Mouse (Mus musculus) E14TG2a.4 (cell line): ENCODE measurements around the gene Gen1.

Experiments used
- H3K27me3 ChIP-seq: 2 replicates; pipeline ENCODE4 v1.6.1; 2014; ENCODE audit warnings: low read length, control low read depth; ENCODE audit not compliant: insufficient read depth
- H3K36me3 ChIP-seq: 2 replicates; pipeline ENCODE4 v1.6.1; 2014; ENCODE audit warnings: low read length, control low read depth; ENCODE audit not compliant: insufficient read depth
- H3K4me1 ChIP-seq: replicated peaks from 2 replicates; pipeline ENCODE4 v1.6.1; 2014; ENCODE audit warnings: low read depth, low read length, control low read depth
- H3K4me3 ChIP-seq: replicated peaks from 2 replicates; pipeline ENCODE4 v1.5.1; 2014; ENCODE audit warnings: mild to moderate bottlenecking, low read length
- H3K9me3 ChIP-seq: 2 replicates; pipeline ENCODE4 v1.6.1; 2014; ENCODE audit warnings: low read length, control low read depth
- CTCF ChIP-seq: conservative IDR thresholded peaks from 2 replicates; pipeline ENCODE4 v1.5.1; 2014; ENCODE audit warnings: low read length
- NANOG ChIP-seq: IDR thresholded peaks from 2 replicates; pipeline ENCODE4 v1.6.1; 2014; ENCODE audit warnings: borderline replicate concordance, low read length, mixed read lengths
- POU5F1 ChIP-seq: IDR thresholded peaks from 2 replicates; pipeline ENCODE4 v1.6.1; 2014; ENCODE audit warnings: low read length, borderline replicate concordance

Gen1 gene

GRCm38 (mm10) chr12:11265382-11266281 lies at the start of gene Gen1, which contains the start of gene Smc6:
TSS of gene Gen1 (minus strand) at chr12:11265801.
TSS of gene Smc6 (plus strand) at chr12:11265886.
- Histone ChIP-seq H3K4me1 (peaks cover 31% of the 10 kb centered on the region), H3K27me3 (no peaks in the 10 kb centered on the region), H3K9me3 (no peaks in the 10 kb centered on the region), H3K4me3 (peak within 1 kb of the TSS; percentile 95), H3K36me3 (peaks cover 13% of the 10 kb centered on the region)
- TF ChIP-seq NANOG, result no peak
- no peak for TF ChIP-seq CTCF
- no peak for TF ChIP-seq POU5F1

GRCm38 (mm10) chr12:11313840-11314239 lies 48.2 kb upstream of the Gen1 start:
- no peaks in the 10 kb centered on the region for H3K4me1 ChIP-seq

GRCm38 (mm10) chr12:11311106-11311505 lies 45.5 kb upstream of the Gen1 start:
- Histone ChIP-seq H3K36me3 (peaks cover 80% of the 10 kb centered on the region), H3K4me3 (no peak overlapping the region), H3K9me3 (no peaks in the 10 kb centered on the region), H3K27me3 (no peaks in the 10 kb centered on the region), H3K4me1 (no peaks in the 10 kb centered on the region)
- TF ChIP-seq POU5F1, result no peak

More at GRCm38 (mm10) chr12:11313840-11314239, 48.2 kb upstream of the Gen1 start:
- TF ChIP-seq CTCF, result no peak
- TF ChIP-seq NANOG, result no peak
- no peak for TF ChIP-seq POU5F1
- Histone ChIP-seq H3K27me3 (no peaks in the 10 kb centered on the region), H3K9me3 (no peaks in the 10 kb centered on the region), H3K36me3 (peaks cover 78% of the 10 kb centered on the region), H3K4me3 (no peak overlapping the region)

GRCm38 (mm10) chr12:11306753-11307645 lies 41.4 kb upstream of the Gen1 start:
- Histone ChIP-seq H3K4me3 (no peak overlapping the region), H3K4me1 (peaks cover 5% of the 10 kb centered on the region; the same call in 1 of the 2 replicates), H3K9me3 (no peaks in the 10 kb centered on the region), H3K36me3 (peaks cover 84% of the 10 kb centered on the region), H3K27me3 (no peaks in the 10 kb centered on the region)
- TF ChIP-seq CTCF (no peak), POU5F1 (no peak), NANOG (no peak)

GRCm38 (mm10) chr12:11300858-11301257 lies 35.3 kb upstream of the Gen1 start:
- TF ChIP-seq NANOG (no peak), CTCF (no peak), POU5F1 (no peak)
- H3K27me3 ChIP-seq, result no peaks in the 10 kb centered on the region
- peaks cover 77% of the 10 kb centered on the region for H3K36me3 ChIP-seq
- no peak overlapping the region for H3K4me3 ChIP-seq
- no peaks in the 10 kb centered on the region for H3K9me3 ChIP-seq
- peaks cover 9% of the 10 kb centered on the region; the same call in 1 of the 2 replicates for H3K4me1 ChIP-seq

- TF ChIP-seq CTCF (peak; percentile 24), POU5F1 (no peak)
- Histone ChIP-seq H3K4me3 (no peak overlapping the region), H3K36me3 (peaks cover 80% of the 10 kb centered on the region), H3K4me1 (no peaks in the 10 kb centered on the region), H3K9me3 (no peaks in the 10 kb centered on the region), H3K27me3 (no peaks in the 10 kb centered on the region)
Measured at GRCm38 (mm10) chr12:11286382-11286781, 20.8 kb upstream of the Gen1 start.

- Histone ChIP-seq H3K4me1 (no peaks in the 10 kb centered on the region), H3K36me3 (peaks cover 79% of the 10 kb centered on the region), H3K9me3 (no peaks in the 10 kb centered on the region), H3K27me3 (no peaks in the 10 kb centered on the region), H3K4me3 (no peak overlapping the region)
- no peak for TF ChIP-seq NANOG
- no peak for TF ChIP-seq POU5F1
- TF ChIP-seq CTCF, result no peak
Measured at GRCm38 (mm10) chr12:11281584-11281983, 16.0 kb upstream of the Gen1 start.

GRCm38 (mm10) chr12:11279886-11280285 lies 14.3 kb upstream of the Gen1 start:
- H3K27me3 ChIP-seq, result no peaks in the 10 kb centered on the region
- H3K9me3 ChIP-seq, result no peaks in the 10 kb centered on the region
- no peaks in the 10 kb centered on the region for H3K4me1 ChIP-seq
- TF ChIP-seq NANOG (no peak), CTCF (no peak), POU5F1 (no peak)
- peaks cover 69% of the 10 kb centered on the region for H3K36me3 ChIP-seq
- no peak overlapping the region for H3K4me3 ChIP-seq
